Mouse (Mus musculus) myocyte (in vitro differentiated cells): ENCODE results near the gene Iqsec1.

ENCODE experiments used
- MYOD1 ChIP-seq, 3 experiments: IDR thresholded peaks; one replicate each; pipeline ENCODE4 v1.6.1; 2011; ENCODE audit warnings: control low read depth in 2 of 3, low read depth in 2 of 3, mild to moderate bottlenecking in 2 of 3, moderate library complexity in 1 of 3; ENCODE audit not compliant: insufficient read length in 2 of 3, control insufficient read depth in 1 of 3
- POLR2A ChIP-seq: IDR thresholded peaks from one replicate; pipeline ENCODE4 v1.6.1; 2011; ENCODE audit warnings: low read depth, mild to moderate bottlenecking, control low read depth, moderate library complexity; ENCODE audit not compliant: insufficient read length

- TF ChIP-seq POLR2A (no peak), MYOD1 (IDR thresholded peaks at IDR 0.05; ENCODE audit: control insufficient read depth in 1 of 3, insufficient read length in 2 of 3, low read depth in 2 of 3) (peak in 1 of 3 experiments; percentile 26)
These were observed 277.7 kb downstream of the Iqsec1 start for GRCm38 (mm10) chr6:90710778-90711177.
